Mouse (Mus musculus) frontal cortex, postnatal 25 days (tissue): Measurements from ENCODE around the gene Spg20.

Experiments
- DNase-seq, 2 experiments: peaks; one replicate each; pipeline ENCODE4 v3.0.0; 2022; ENCODE audit warnings: low spot score in 2 of 2

Gene Spg20

GRCm38 (mm10) chr3:55097186-55097585, 14.7 kb upstream of the Spg20 start:
- no peak for DNase-seq

DNA sequence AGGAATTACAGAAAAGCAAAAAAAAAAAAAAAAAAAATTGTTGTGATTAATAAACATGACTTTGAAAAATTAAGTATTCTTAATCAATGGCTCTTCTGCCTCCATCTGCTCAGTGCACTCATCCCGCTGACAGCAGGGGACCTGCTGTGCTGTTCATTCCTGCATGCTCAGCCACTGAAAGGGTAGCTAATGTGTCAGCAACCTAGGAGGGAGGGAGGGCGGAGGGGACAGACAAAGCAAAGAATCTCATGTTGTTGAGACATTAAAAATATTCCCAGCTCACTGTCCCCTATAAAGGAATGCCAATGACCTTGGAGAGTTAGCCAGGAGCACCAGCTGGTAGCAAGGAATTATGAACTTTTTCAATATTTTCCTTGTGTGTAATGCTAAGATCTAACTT, 13.9 kb upstream of the Spg20 start:
- DNase-seq, result no peak

- no peak for DNase-seq
Observed at GRCm38 (mm10) chr3:55098990-55099389, 12.9 kb upstream of the Spg20 start.

DNA sequence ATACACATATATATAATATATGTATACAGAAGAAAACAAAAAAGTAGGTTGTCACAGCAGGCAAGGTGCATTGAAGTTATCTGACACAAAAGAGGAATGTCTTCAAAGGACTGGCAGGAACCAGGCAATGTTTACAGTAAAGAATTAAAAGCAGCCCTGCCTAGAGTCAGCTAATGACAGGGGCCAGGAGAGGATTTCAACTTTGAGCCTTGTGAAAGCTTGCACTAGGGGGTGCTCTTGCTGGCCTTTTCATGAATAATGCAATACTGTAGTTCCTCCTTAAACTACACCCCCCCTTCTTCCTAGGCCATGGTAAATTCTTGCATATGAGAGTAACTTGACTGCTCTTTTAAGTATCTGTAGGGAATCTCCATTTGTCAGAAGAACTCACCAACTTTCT, 10.8 kb upstream of the Spg20 start:
- no peak for DNase-seq

- DNase-seq, result no peak
Observed at GRCm38 (mm10) chr3:55105372-55106023, 6.4 kb upstream of the Spg20 start.

DNA sequence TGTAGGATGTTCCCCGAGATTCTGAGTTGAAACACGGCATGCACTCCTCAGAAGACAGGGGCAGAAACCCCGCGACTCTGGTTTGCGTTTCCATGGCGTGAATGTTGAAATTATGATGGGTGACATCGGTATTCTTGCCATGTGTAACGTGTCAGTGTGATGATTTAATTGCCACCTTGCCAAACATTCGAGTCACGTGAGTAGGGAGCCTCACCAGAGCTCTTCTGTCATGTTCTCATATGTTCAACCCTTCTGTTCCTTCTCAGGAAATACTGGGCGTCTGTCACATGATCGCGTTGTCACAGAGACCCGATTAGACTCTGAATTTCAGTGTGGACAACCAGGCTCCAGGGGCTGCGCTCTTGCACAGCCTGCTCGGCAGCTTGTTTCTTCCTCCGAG, 5.9 kb upstream of the Spg20 start:
- DNase-seq, result no peak

DNA sequence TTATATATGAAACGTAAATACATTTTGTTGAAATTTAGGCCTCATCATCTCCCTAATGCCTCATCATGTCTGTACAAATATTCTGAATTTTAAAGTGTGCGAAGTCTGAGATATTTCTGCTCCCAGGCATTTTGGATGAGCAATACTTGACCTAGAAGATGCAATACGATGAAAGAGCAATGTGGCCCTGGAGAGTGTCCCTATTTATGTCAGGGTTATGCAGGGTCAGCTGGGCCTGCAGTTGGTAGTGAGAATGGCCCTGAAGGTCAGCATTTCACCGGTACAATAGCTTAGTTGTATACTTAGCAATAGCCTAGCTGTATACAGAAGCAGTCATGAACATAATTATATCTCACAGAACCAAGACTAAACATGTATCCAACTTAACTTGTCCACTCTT, 2.8 kb upstream of the Spg20 start:
- DNase-seq, result no peak

GRCm38 (mm10) chr3:55112710-55113415, 955 bp downstream of the Spg20 start:
- no peak for DNase-seq

DNA sequence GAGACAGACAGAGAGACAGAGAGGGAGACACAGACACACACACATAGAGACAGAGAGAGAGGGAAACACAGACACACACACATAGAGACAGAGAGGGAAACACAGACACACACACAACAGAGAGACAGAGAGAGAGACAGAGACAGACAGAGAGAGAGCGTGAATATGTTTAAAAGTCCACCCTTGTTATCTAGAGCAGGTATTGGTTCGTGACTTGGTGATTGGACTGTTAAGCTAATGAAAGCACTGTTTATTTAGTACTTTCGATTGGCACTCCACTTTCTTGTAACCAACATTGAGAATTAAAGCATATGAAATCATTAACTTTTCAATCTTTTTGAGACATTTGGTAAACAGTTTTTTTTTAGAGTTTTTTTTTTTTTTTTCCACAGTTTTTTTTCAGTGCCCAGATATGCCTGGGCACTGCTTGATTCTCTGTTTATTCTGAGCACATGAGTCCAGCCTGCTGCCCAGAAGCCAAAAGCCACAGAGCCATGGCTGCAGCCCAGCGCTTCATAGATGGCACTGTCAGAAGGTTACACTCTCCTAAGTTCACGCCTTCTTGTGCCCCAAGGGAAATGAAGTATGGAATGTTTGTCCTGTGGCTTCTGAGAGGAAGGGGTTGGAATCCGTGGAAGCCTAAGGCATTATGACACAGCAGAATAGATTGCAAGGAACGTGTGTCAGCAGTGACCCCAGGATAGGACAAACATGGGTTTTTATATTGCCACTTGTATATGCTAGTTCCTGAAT, 2.6 kb downstream of the Spg20 start:
- no peak for DNase-seq

GRCm38 (mm10) chr3:55115071-55115470, 3.2 kb downstream of the Spg20 start:
- no peak for DNase-seq

GRCm38 (mm10) chr3:55115989-55116388, 4.1 kb downstream of the Spg20 start:
- no peak for DNase-seq

- DNase-seq, result no peak
Observed at GRCm38 (mm10) chr3:55119275-55119898, 7.5 kb downstream of the Spg20 start.

GRCm38 (mm10) chr3:55122336-55122870, 10.5 kb downstream of the Spg20 start:
- no peak for DNase-seq

DNA sequence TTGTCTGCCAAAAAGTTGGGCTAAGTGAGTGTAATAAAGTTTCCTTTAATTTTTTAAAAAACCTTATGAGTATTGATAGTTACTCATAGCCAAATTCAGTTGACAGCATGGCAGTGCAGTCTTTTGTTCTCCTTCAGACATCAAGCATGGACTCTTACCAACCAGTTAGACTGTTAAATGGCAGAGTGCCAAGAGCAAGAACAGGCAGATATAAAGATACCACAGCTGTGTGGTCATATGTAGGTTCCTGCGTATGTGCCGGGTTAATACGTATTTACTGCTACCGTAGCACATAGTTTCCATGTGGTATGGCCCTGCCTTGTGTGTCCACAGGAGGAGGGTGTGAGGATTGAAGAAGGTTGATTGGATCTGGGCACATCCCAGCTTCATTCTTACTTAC, 11.2 kb downstream of the Spg20 start:
- no peak for DNase-seq

DNA sequence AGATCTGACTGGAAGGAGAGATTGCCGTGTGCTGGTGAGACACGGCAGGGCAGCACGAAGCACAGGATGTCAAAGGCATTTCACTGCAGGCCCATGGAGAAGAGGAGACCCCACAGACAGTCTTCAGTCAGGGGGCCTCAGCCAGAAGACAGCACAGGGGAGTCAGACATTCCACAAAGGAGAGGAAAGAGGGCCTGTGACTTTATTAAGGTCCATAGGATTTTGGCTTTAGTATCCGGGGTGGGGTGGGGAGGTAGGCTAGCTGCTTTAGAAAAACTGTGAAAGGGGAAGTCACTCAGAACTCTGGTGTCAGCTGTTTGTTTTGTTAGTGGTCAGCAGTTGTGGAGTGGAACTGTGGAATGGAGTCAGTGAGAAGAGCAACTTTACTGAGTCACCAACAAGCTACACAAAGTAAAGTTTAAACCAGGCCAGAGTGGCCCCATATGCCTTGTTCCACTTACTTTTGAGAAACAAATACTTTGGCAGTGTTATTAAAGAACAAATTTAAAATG, 17.3 kb downstream of the Spg20 start:
- no peak for DNase-seq

DNA sequence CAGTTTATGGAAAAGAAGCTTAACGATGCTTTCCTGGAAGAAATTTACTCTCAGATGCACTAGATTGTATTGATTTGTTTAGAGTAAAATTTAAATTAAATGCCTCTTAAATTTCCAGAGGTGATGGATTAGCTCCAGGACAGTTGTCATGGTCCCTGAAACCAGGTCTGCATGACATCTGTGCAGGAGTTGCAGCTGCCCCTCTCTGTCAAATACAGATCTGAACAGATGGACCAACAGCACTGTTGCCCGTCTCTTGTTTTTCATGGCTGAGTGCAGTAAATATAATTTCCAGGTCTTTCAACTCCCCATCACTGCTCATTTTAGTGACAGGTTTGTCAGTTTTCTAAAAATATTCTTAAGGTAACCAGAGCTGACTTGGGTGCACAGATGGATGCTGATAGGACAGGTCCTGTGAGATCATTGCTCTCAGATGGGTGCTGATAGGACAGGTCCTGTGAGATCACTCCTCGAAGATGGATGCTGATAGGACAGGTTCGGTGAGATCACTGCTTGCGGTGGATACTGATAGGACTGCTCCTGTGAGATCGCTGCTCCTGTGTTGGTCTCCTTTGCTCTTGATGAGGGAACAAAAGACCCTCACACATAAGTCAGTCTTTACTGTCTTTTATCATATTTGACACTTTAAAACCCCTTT, 19.8 kb downstream of the Spg20 start:
- no peak for DNase-seq

DNA sequence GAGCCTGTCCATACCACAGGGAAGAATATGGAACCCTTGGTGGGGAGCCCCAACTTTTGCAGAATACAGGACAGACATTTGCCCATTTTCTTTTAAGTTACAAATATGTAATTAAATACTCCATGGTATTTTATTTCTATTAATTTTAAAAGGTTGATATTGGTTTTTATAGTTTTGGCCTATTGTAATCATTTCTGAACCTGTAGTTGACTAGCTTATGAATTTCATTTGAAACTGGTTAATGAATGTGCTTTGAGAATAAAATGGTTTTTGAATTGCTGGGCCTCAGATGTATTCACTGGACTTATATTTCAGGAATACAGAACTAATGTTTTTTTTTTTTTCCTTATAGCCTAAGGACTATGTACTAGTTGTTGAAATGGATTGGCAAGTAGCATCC, 25.1 kb downstream of the Spg20 start, which contains the start of gene Ccdc169:
Gene Ccdc169, plus strand, starts transcription at position 301 of the 400 bp plus-strand sequence.
- no peak for DNase-seq

DNA sequence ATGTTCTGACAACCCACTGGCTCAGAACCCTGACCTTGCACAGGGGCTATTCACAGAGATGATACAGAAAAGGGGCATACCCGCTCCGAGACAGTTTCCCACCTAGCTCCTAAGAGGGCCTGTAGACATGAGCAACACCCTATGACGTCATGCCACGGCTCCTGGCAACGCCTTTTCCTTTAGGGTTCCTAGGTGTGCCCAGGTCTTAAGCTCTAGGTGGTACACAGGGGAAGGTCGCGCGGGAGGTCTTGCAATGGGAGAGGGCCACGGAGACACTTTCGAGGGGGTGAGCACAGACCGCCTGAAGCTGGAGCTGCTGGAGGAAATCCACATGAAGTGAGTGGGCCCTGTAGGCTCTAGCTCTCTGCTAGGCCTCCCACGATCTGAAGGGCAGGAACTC, 27.9 kb downstream of the Spg20 start:
- DNase-seq, result no peak

DNA sequence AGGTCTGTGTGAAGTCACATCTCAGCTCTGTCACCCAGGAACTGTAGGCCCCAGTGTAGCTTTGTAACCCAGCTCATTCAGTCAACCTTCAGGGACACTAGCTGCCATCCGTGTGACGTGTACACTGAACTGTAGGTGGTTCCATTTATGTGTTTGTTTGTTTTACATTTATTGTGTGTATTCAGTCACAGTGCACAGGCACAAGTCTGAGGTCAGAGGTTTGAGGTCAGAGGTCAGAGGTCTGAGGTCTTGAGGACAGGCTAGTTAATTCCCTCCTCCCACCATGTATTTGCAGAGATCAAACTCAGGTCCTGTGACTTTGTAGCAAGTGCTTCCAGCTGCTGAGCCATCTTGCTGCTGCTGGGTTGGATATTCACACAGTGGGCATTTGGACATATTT, 29.5 kb downstream of the Spg20 start:
- no peak for DNase-seq

DNA sequence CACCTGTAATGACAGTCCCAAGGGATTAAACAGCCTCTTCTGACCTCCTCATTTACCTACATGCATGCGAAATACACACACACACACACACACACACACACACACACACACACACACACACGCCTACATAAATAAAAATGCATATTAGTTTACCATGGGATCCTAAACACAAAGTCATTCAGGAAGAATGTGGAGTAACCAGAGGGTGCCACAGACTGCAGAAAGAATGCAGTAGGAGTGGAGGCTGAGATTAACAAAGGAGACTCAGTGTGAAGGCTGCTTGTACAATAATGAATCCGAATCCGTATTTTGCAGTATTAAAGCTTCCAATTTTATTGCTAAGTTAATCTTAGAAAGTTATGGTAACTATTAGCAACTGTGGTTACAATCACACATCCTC, 33.0 kb downstream of the Spg20 start:
- no peak for DNase-seq

- no peak for DNase-seq
Observed at GRCm38 (mm10) chr3:55146441-55146840, 34.5 kb downstream of the Spg20 start.
